Mouse (Mus musculus) heart, adult 2 months (tissue): ENCODE data around the gene Cdrt4. TPM values are rescaled to one million over a fixed set of nuclear protein-coding genes. Genes with fewer than 3 reads are reported as not detected.

Experiments used
- DNase-seq, 2 experiments: peaks; one replicate each; pipeline ENCODE4 v3.0.0; 2021
- H3K27ac ChIP-seq: fragments of 200-600 bp; 2 replicates; pipeline ENCODE4 v1.8.1; 2022
- H3K27me3 ChIP-seq: fragments of 200-500 bp; 2 replicates; pipeline ENCODE4 v1.6.1; 2012; ENCODE audit warnings: mild to moderate bottlenecking, low read length, inconsistent platforms, mixed read lengths; ENCODE audit not compliant: control insufficient read depth, insufficient read depth
- H3K36me3 ChIP-seq: fragments of 200-500 bp; 2 replicates; pipeline ENCODE4 v1.6.1; 2012; ENCODE audit warnings: low read length, inconsistent platforms; ENCODE audit not compliant: control insufficient read depth, insufficient read depth
- H3K4me1 ChIP-seq: fragments of 200-500 bp; 2 replicates; pipeline ENCODE4 v1.6.1; 2011; ENCODE audit warnings: low read length; ENCODE audit not compliant: control insufficient read depth, insufficient read depth
- H3K4me3 ChIP-seq: fragments of 200-600 bp; 2 replicates; pipeline ENCODE4 v1.8.1; 2022
- H3K79me2 ChIP-seq: fragments of 200-500 bp; replicated peaks from 2 replicates; pipeline ENCODE4 v1.6.1; 2012; ENCODE audit warnings: mild to moderate bottlenecking, inconsistent platforms, low read length, moderate library complexity, mixed read lengths; ENCODE audit not compliant: control insufficient read depth, insufficient read depth
- H3K9ac ChIP-seq: fragments of 200-500 bp; 2 replicates; pipeline ENCODE4 v1.6.1; 2012; ENCODE audit warnings: low read depth, mild to moderate bottlenecking, control low read depth, inconsistent platforms, low read length, mixed read lengths
- CTCF ChIP-seq: fragments of 200-600 bp; IDR thresholded peaks from 2 replicates; pipeline ENCODE4 v1.8.1; 2022; ENCODE audit warnings: antibody characterized with exemption, mild to moderate bottlenecking, moderate library complexity
- EP300 ChIP-seq: fragments of 200-500 bp; IDR thresholded peaks from 2 replicates; pipeline ENCODE4 v1.6.1; 2011; ENCODE audit warnings: low read depth, low read length, control low read depth; ENCODE audit not compliant: insufficient read depth
- POLR2A ChIP-seq: fragments of 200-500 bp; IDR thresholded peaks from 2 replicates; pipeline ENCODE4 v1.6.1; 2011; ENCODE audit warnings: mild to moderate bottlenecking, low read depth, low read length, control low read depth; ENCODE audit not compliant: insufficient read depth
- WGBS: fragments of 180-500 bp; shearing (Covaris S2); methylation state at CpG from one replicate; pipeline ENCODE4 v1.1.7; 2018; 5-methylcytosine and 5-hydroxymethylcytosine counted together
- intact Hi-C: fragments of 180-260 bp; cut with DNase I; formaldehyde crosslinking; loops from one replicate; pipeline ENCODE4 v1.15.1; 2025
- polyA plus RNA-seq: library from polyadenylated mRNA; depleted of rRNA; stranded (reverse); fragments of >200 nt; gene quantifications from 2 replicates; pipeline ENCODE4 v1.2.3, GENCODE M21; 2012
- total RNA-seq, 2 experiments: library from RNA; stranded (reverse); gene quantifications; 2 replicates each; pipeline ENCODE4 v1.2.3; 2021

Gene Cdrt4
- total and polyA plus RNA-seq, 3 experiments, result not detected

GRCm38 (mm10) chr11:62985075-62985474, 34.1 kb downstream of the Cdrt4 start:
- no peak for TF ChIP-seq EP300
- no peak for TF ChIP-seq POLR2A
- no peak for TF ChIP-seq CTCF
- Histone ChIP-seq H3K27ac (no peak overlapping the region), H3K9ac (no peak overlapping the region), H3K4me3 (no peak overlapping the region), H3K36me3 (no peaks in the 10 kb centered on the region), H3K4me1 (peaks cover 2% of the 10 kb centered on the region; the same call in 1 of the 2 replicates), H3K79me2 (no peaks in the 10 kb centered on the region), H3K27me3 (no peaks in the 10 kb centered on the region)
- intact Hi-C loops, result no loop called here
- 75% methylated on average over 3 of the region's 3 CpGs for WGBS
- no peak for DNase-seq

GRCm38 (mm10) chr11:62986578-62986977, 35.6 kb downstream of the Cdrt4 start:
- Histone ChIP-seq H3K4me3 (no peak overlapping the region), H3K4me1 (peaks cover 2% of the 10 kb centered on the region; the same call in 1 of the 2 replicates), H3K36me3 (no peaks in the 10 kb centered on the region), H3K27ac (no peak overlapping the region), H3K79me2 (no peaks in the 10 kb centered on the region), H3K27me3 (no peaks in the 10 kb centered on the region), H3K9ac (no peak overlapping the region)
- TF ChIP-seq POLR2A, result no peak
- no peak for TF ChIP-seq CTCF
- no peak for TF ChIP-seq EP300
- WGBS, result 77% methylated on average over 4 of the region's 4 CpGs
- intact Hi-C loops, result no loop called here
- no peak for DNase-seq

- DNase-seq, result peak in 1 of 2 experiments; percentile 5
- Histone ChIP-seq H3K9ac (no peak overlapping the region), H3K36me3 (no peaks in the 10 kb centered on the region), H3K27me3 (no peaks in the 10 kb centered on the region), H3K27ac (no peak overlapping the region), H3K4me3 (no peak overlapping the region), H3K4me1 (no peaks in the 10 kb centered on the region), H3K79me2 (no peaks in the 10 kb centered on the region)
- intact Hi-C loops, result no loop called here
- TF ChIP-seq POLR2A (no peak), CTCF (no peak), EP300 (no peak)
- WGBS, result 87% methylated on average over 3 of the region's 3 CpGs
Measured at GRCm38 (mm10) chr11:62990150-62990685, 39.2 kb downstream of the Cdrt4 start.

- WGBS, result 66% methylated on average over 5 of the region's 5 CpGs
- H3K4me3 ChIP-seq, result no peak overlapping the region
- H3K36me3 ChIP-seq, result no peaks in the 10 kb centered on the region
- DNase-seq, result no peak
- no peak overlapping the region for H3K27ac ChIP-seq
- no peak for TF ChIP-seq CTCF
- TF ChIP-seq POLR2A, result no peak
- no peak for TF ChIP-seq EP300
- H3K79me2 ChIP-seq, result no peaks in the 10 kb centered on the region
- intact Hi-C loops, result no loop called here
- no peaks in the 10 kb centered on the region for H3K27me3 ChIP-seq
- no peaks in the 10 kb centered on the region for H3K4me1 ChIP-seq
- H3K9ac ChIP-seq, result no peak overlapping the region
Measured at GRCm38 (mm10) chr11:62990811-62991210, 39.8 kb downstream of the Cdrt4 start.

GRCm38 (mm10) chr11:62992545-62993242, 41.7 kb downstream of the Cdrt4 start:
- no peaks in the 10 kb centered on the region for H3K79me2 ChIP-seq
- 88% methylated on average over 13 of the region's 13 CpGs for WGBS
- no peak overlapping the region for H3K27ac ChIP-seq
- H3K36me3 ChIP-seq, result peaks cover 2% of the 10 kb centered on the region; the same call in 1 of the 2 replicates
- H3K27me3 ChIP-seq, result no peaks in the 10 kb centered on the region
- TF ChIP-seq CTCF, result no peak
- TF ChIP-seq POLR2A, result no peak
- TF ChIP-seq EP300, result no peak
- no peak for DNase-seq
- no peak overlapping the region for H3K9ac ChIP-seq
- intact Hi-C loops, result no loop called here
- no peak overlapping the region for H3K4me3 ChIP-seq
- H3K4me1 ChIP-seq, result peaks cover 4% of the 10 kb centered on the region

GRCm38 (mm10) chr11:62995066-62995754, 44.2 kb downstream of the Cdrt4 start:
- no peak overlapping the region for H3K27ac ChIP-seq
- TF ChIP-seq CTCF, result no peak
- TF ChIP-seq POLR2A, result no peak
- TF ChIP-seq EP300, result no peak

More at GRCm38 (mm10) chr11:62995066-62995754, 44.2 kb downstream of the Cdrt4 start:
- H3K4me1 ChIP-seq, result peaks cover 7% of the 10 kb centered on the region
- H3K9ac ChIP-seq, result no peak overlapping the region
- 80% methylated on average over 9 of the region's 9 CpGs for WGBS
- DNase-seq, result no peak
- intact Hi-C loops, result no loop called here
- H3K79me2 ChIP-seq, result no peaks in the 10 kb centered on the region
- H3K36me3 ChIP-seq, result peaks cover 2% of the 10 kb centered on the region; the same call in 1 of the 2 replicates
- no peak overlapping the region for H3K4me3 ChIP-seq
- no peaks in the 10 kb centered on the region for H3K27me3 ChIP-seq
